Mouse (Mus musculus) lung, postnatal 0 days (tissue): Measurements from ENCODE around the gene Fer1l5.

Experiments
- CTCF ChIP-seq: IDR thresholded peaks from 2 replicates; pipeline ENCODE4 v1.5.1; 2016; ENCODE audit warnings: antibody characterized with exemption, mild to moderate bottlenecking
- EP300 ChIP-seq: IDR thresholded peaks from 2 replicates; pipeline ENCODE4 v1.6.1; 2016; ENCODE audit warnings: antibody characterized with exemption, mild to moderate bottlenecking, control low read depth

GRCm38 (mm10) chr1:36433616-36434015, 61.5 kb downstream of the Fer1l5 start:
- TF ChIP-seq CTCF (no peak), EP300 (no peak)
